Mouse (Mus musculus) ES-E14 (cell line): ENCODE measurements around the gene Paf1.
A peak's percentile ranks its signal among the peaks of the same experiment; 100 is the strongest.

Source experiments
- CHD2 ChIP-seq: IDR thresholded peaks from 2 replicates; pipeline ENCODE4 v1.6.1; 2014; ENCODE audit warnings: mild to moderate bottlenecking, low read depth, low read length, inconsistent platforms
- HCFC1 ChIP-seq: IDR thresholded peaks from 2 replicates; pipeline ENCODE4 v1.6.1; 2012; ENCODE audit warnings: low read length, inconsistent platforms, borderline replicate concordance; ENCODE audit not compliant: insufficient read depth
- MAFK ChIP-seq: IDR thresholded peaks from 2 replicates; pipeline ENCODE4 v1.6.1; 2014; ENCODE audit warnings: mild to moderate bottlenecking, low read depth, low read length, inconsistent platforms; ENCODE audit not compliant: insufficient read depth
- ZC3H11A ChIP-seq: IDR thresholded peaks from 2 replicates; pipeline ENCODE4 v1.6.1; 2012; ENCODE audit warnings: low read depth, mild to moderate bottlenecking, inconsistent platforms, low read length, borderline replicate concordance

- TF ChIP-seq ZC3H11A = peak; percentile 77
- TF ChIP-seq MAFK = no peak
- no peak for TF ChIP-seq CHD2
- no peak; the same call in 1 of the 2 replicates for TF ChIP-seq HCFC1
Observed at GRCm38 (mm10) chr7:28386462-28386861, 6.3 kb upstream of the Paf1 start.
